Mouse (Mus musculus): ENCODE results near the gene Opn5. TPM values are rescaled to one million over a fixed set of nuclear protein-coding genes. Genes with fewer than 3 reads are reported as not detected.

Gene Opn5
- polyA plus RNA-seq, 1 experiment from 2014 or later, result not detected

DNA sequence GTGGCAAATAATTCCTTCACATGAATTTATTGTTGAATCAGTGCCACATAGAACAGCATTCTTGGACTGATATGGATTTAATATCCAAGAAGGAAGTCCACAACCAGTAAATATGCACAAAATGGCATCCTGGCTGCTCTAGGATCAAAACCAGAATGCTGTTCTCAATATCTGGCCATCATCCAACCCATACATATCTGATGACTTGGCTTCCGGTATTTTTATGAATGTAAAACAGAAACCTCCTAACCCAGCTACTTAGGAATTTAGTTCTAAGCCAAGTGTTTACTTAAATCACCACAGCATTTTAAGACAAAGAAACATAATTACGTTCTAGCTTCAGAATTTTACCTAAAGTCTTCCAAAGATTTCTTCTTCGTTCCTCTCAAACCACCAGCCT, 31.0 kb downstream of the Opn5 start:
- Histone ChIP-seq H3K4me1 (no peaks in the 10 kb centered on the region), H3K9me3 (no peaks in the 10 kb centered on the region), H3K4me3 (no peak overlapping the region), H3K9ac (no peak overlapping the region), H3K27ac (no peak overlapping the region), H3K36me3 (no peaks in the 10 kb centered on the region), H3K27me3 (no peaks in the 10 kb centered on the region), H3K4me2 (no peak overlapping the region)
- 49% methylated on average over 3 of the region's 3 CpGs for WGBS
- no peak for ATAC-seq (ENCODE audit: borderline replicate concordance, extremely low read depth, low FRiP score, low TSS enrichment)

DNA sequence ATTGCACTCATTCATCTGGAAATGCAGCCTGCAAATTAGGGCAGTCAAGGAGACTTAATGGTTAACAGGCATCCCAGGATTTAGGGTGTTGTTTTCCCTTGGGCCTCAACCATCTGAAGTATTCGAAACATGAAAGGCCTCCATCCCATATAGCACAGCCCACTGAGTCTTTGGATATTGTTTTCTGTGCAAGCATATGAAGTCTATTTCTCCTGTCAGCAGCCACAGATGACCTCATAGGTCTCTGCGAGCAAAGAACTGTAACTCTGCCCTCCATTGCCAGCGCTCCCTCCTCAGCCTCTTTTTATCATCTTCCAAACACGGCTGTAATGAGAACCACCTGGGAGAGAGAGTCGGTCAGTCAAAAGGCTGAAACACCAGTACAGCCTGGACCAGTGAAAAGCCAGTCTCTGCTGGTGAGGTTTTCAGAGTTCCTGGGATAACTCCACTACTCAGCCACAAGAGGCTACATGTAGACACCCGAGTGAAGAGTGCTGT, 34.5 kb downstream of the Opn5 start:
- H3K4me2 ChIP-seq, result no peak overlapping the region
- no peak overlapping the region for H3K9ac ChIP-seq
- H3K4me1 ChIP-seq, result no peaks in the 10 kb centered on the region
- H3K36me3 ChIP-seq, result no peaks in the 10 kb centered on the region
- ATAC-seq (ENCODE audit: borderline replicate concordance, extremely low read depth, low FRiP score, low TSS enrichment), result no peak
- H3K27me3 ChIP-seq, result no peaks in the 10 kb centered on the region
- no peak overlapping the region for H3K4me3 ChIP-seq
- no peak overlapping the region for H3K27ac ChIP-seq
- no peaks in the 10 kb centered on the region for H3K9me3 ChIP-seq
- 28% methylated on average over 6 of the region's 6 CpGs for WGBS

DNA sequence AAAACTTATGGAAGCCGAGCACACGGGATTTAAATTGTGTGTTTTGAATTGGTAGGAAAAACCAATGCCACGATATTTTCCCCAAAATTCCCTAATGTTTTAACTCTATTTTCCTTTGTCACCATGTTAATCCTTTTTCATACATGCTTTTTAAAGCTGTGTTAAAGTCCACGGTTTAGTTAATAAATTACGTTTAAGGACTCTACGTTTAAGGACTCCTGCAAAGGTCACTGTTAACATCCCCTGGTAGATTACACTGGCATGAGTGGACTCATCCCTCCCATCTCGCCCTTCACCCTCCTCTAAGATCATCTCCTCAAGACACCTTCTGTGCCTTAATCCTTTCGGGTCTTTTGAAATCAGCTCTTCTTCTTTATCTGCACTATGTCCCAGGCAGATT, 37.4 kb downstream of the Opn5 start:
- Histone ChIP-seq H3K36me3 (no peaks in the 10 kb centered on the region), H3K4me1 (no peaks in the 10 kb centered on the region), H3K9me3 (no peaks in the 10 kb centered on the region), H3K4me3 (no peak overlapping the region), H3K9ac (no peak overlapping the region), H3K27me3 (no peaks in the 10 kb centered on the region), H3K4me2 (no peak overlapping the region), H3K27ac (no peak overlapping the region)
- no peak for ATAC-seq (ENCODE audit: borderline replicate concordance, extremely low read depth, low FRiP score, low TSS enrichment)
- WGBS, result 75% methylated on average over 8 of the region's 8 CpGs

DNA sequence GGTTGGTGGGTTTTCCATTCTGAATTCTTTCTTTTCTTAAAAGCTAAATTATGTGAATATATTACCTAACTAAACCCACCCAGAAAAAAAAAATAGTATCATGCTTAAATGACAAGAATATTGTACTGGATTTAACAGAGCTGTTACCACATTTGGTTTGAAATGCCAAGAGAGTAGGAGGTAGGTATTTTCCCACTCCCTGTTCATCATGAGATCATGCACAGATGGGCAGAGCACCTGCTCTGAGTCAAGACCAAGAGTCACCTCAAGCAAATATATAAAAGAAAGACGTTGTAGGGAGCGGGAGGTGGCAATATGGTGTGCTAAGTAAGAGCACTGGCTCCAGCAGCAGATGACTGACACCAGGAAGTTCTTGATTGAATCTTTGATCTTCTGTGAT, 61.6 kb downstream of the Opn5 start:
- Histone ChIP-seq H3K9me3 (no peaks in the 10 kb centered on the region), H3K36me3 (no peaks in the 10 kb centered on the region), H3K9ac (no peak overlapping the region), H3K4me3 (no peak overlapping the region), H3K27me3 (no peaks in the 10 kb centered on the region), H3K4me2 (no peak overlapping the region), H3K4me1 (no peaks in the 10 kb centered on the region), H3K27ac (no peak overlapping the region)
- 81% methylated on average over 2 of the region's 2 CpGs for WGBS
- ATAC-seq (ENCODE audit: borderline replicate concordance, extremely low read depth, low FRiP score, low TSS enrichment), result no peak

DNA sequence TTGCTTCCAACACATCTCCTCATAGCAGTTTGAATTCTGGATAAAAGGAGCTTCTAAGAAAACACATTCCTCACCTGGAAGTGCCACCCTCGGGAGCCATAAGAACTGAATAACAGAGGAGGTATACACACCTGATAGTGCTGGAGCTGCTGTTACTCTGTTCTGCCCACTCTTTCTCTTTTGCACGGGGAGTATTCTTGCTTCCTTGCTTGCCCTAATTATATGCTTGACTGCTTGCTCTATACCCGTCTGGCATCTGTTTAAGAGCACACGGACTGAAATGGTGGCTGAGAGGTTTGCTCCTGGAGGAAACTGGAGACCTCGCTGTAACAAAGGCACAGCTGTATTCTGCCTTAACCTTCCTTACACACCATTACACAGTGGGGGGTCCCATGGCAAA, 81.0 kb downstream of the Opn5 start:
- Histone ChIP-seq H3K4me2 (no peak overlapping the region), H3K9ac (no peak overlapping the region), H3K36me3 (no peaks in the 10 kb centered on the region), H3K4me3 (no peak overlapping the region), H3K27ac (no peak overlapping the region), H3K27me3 (no peaks in the 10 kb centered on the region), H3K9me3 (no peaks in the 10 kb centered on the region), H3K4me1 (no peaks in the 10 kb centered on the region)
- WGBS, result 66% methylated on average over 5 of the region's 5 CpGs
- ATAC-seq (ENCODE audit: borderline replicate concordance, extremely low read depth, low FRiP score, low TSS enrichment), result no peak

DNA sequence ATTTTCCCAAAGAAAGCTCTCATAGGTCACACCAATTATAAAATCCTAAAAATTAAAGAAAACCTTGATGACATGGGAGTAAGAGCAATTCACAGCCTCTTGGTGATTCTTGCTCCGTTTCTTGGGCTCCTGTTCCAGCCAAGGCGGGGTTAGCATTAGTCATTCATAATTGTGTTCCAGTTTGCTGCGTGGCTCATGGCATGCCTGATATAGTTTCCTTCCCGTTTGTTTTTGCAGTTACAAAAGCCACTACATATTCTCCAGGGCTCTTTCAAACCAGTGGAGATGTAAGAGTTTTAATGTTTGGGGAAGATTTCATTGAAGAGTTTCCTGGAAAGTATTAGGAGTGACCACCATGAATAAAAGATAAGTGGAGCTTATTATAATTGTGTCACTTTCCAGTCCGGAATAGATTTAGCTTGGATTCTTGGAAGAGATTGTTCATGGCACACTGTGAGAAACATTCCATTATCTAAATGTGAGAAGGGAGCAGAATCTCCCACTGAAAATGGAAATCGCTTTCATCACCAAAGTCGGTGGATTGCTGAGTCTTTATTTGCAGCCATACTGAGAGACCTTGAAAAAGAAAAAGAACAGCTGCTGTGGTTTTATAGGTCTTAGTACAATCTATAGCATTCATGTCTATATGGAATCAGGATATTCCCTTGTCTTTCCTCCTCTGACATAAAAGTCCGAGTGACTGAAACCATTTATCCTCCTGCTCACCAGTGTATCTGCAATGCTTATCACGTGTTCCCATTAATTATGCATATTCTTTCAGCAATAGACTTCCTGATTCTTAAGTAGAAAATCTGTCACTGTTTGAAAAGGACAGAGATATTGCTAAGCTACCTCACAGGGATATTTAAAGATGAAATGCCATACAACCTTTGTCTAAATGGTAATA, 101.6 kb downstream of the Opn5 start:
- Histone ChIP-seq H3K27ac (no peak overlapping the region), H3K27me3 (no peaks in the 10 kb centered on the region), H3K4me3 (no peak overlapping the region), H3K4me1 (no peaks in the 10 kb centered on the region), H3K4me2 (no peak overlapping the region), H3K9me3 (no peaks in the 10 kb centered on the region), H3K36me3 (no peaks in the 10 kb centered on the region), H3K9ac (no peak overlapping the region)
- ATAC-seq (ENCODE audit: borderline replicate concordance, extremely low read depth, low FRiP score, low TSS enrichment), result no peak
- WGBS, result 66% methylated on average over 9 of the region's 9 CpGs

Other genes starting within 250 kb of the Opn5 start
- 0.05 and 0.06 TPM in 2 replicates for gene Adgrf4, start 80.9 kb upstream of the Opn5 start, polyA plus RNA-seq (2015; fragmentation: Nextera tagmentation; extraction: Ambion mirVana)
- gene Adgrf2, start 130.8 kb upstream of the Opn5 start, polyA plus RNA-seq (2015; fragmentation: Nextera tagmentation; extraction: Ambion mirVana), result not detected in 2 replicates